Mouse (Mus musculus) limb, embryonic 14.5 days (tissue): ENCODE data around the gene Mad2l1bp. TPM values are rescaled to one million over a fixed set of nuclear protein-coding genes. Genes with fewer than 3 reads are reported as not detected.
A peak's percentile ranks its signal among the peaks of the same experiment; 100 is the strongest.

ENCODE experiments used
- ATAC-seq: fragments of 200-750 bp; cut with Nextera tagmentation; 2 replicates; pipeline ENCODE4 v1.8.0; 2017; ENCODE audit warnings: low read depth, moderate number of reproducible peaks, moderate TSS enrichment; ENCODE audit not compliant: low FRiP score
- DNase-seq: peaks from one replicate; pipeline ENCODE4 v3.0.0-alpha.2; 2015; ENCODE audit warnings: low spot score
- H3K27ac ChIP-seq: fragments of 300-500 bp; sonication (generic); replicated peaks from 2 replicates; pipeline ENCODE4 v1.5.1; 2014; ENCODE audit warnings: low read depth, mild to moderate bottlenecking, low read length, moderate library complexity, mixed read lengths
- H3K27me3 ChIP-seq: fragments of 300-500 bp; sonication (generic); 2 replicates; pipeline ENCODE4 v1.6.1; 2014; ENCODE audit warnings: low read length, mixed read lengths; ENCODE audit not compliant: control insufficient read depth, insufficient read depth
- H3K36me3 ChIP-seq: fragments of 300-500 bp; sonication (generic); 2 replicates; pipeline ENCODE4 v1.6.1; 2014; ENCODE audit warnings: mild to moderate bottlenecking, low read length, moderate library complexity, mixed read lengths; ENCODE audit not compliant: control insufficient read depth, insufficient read depth
- H3K4me1 ChIP-seq: fragments of 300-500 bp; sonication (generic); 2 replicates; pipeline ENCODE4 v1.6.1; 2014; ENCODE audit warnings: antibody characterized with exemption, low read length, mixed read lengths; ENCODE audit not compliant: control insufficient read depth, insufficient read depth
- H3K4me2 ChIP-seq: fragments of 300-500 bp; sonication (generic); replicated peaks from 2 replicates; pipeline ENCODE4 v1.6.1; 2014; ENCODE audit warnings: low read depth, mild to moderate bottlenecking, low read length, moderate library complexity; ENCODE audit not compliant: severe bottlenecking
- H3K4me3 ChIP-seq: fragments of 300-500 bp; sonication (generic); replicated peaks from 2 replicates; pipeline ENCODE4 v1.5.1; 2014; ENCODE audit warnings: low read length
- H3K9ac ChIP-seq: fragments of 300-500 bp; sonication (generic); 2 replicates; pipeline ENCODE4 v1.6.1; 2014; ENCODE audit warnings: mild to moderate bottlenecking, low read depth, low read length, moderate library complexity; ENCODE audit not compliant: severe bottlenecking
- H3K9me3 ChIP-seq: fragments of 300-500 bp; sonication (generic); 2 replicates; pipeline ENCODE4 v1.6.1; 2016; ENCODE audit warnings: low read length; ENCODE audit not compliant: control insufficient read depth
- POLR2A ChIP-seq: fragments of 200-500 bp; IDR thresholded peaks from 2 replicates; pipeline ENCODE4 v1.8.0; 2012; ENCODE audit warnings: inconsistent platforms, mild to moderate bottlenecking, moderate library complexity, borderline replicate concordance; ENCODE audit not compliant: insufficient read depth, insufficient read length; ENCODE audit errors: extremely low read depth
- WGBS: fragments of 180-500 bp; shearing (Covaris S2); extraction: QIAGEN DNeasy Blood & Tissue Kit; methylation state at CpG from one replicate; pipeline ENCODE4 v1.1.7; 2014; 5-methylcytosine and 5-hydroxymethylcytosine counted together
- polyA plus RNA-seq, 2 experiments: library from polyadenylated mRNA; depleted of rRNA in 1 of 2; stranded (reverse) in 1 of 2; unstranded in 1 of 2; fragments of >200 nt; fragmentation: Nextera tagmentation in 1 of 2; extraction: Ambion mirVana in 1 of 2; gene quantifications; 2 replicates each; pipeline versions ENCODE4 v1.2.1 to v1.2.3; 2012 to 2014

Mad2l1bp gene
- polyA plus RNA-seq, 2 experiments = 25.4 to 32.7 TPM

- DNase-seq = no peak
- Histone ChIP-seq H3K9ac (no peak overlapping the region), H3K27me3 (no peaks in the 10 kb centered on the region), H3K9me3 (no peaks in the 10 kb centered on the region), H3K4me2 (no peak overlapping the region), H3K36me3 (peaks cover 31% of the 10 kb centered on the region), H3K4me3 (no peak overlapping the region), H3K27ac (no peak overlapping the region), H3K4me1 (peaks cover 6% of the 10 kb centered on the region)
- 80% methylated on average over 3 of the region's 3 CpGs for WGBS
- ATAC-seq = no peak
- TF ChIP-seq POLR2A = no peak
These were observed 36.5 kb downstream of the Mad2l1bp start for GRCm38 (mm10) chr17:46116881-46117280.

- 41% methylated on average over 11 of the region's 11 CpGs for WGBS
- peaks cover 11% of the 10 kb centered on the region for H3K4me1 ChIP-seq
- ATAC-seq = no peak
These were observed 37.2 kb downstream of the Mad2l1bp start for GRCm38 (mm10) chr17:46116138-46116537.

GRCm38 (mm10) chr17:46115489-46115888 lies 37.9 kb downstream of the Mad2l1bp start:
- no peak overlapping the region for H3K4me2 ChIP-seq
- 37% methylated on average over 2 of the region's 2 CpGs for WGBS
- no peak overlapping the region for H3K4me3 ChIP-seq
- H3K27me3 ChIP-seq = no peaks in the 10 kb centered on the region
- peaks cover 30% of the 10 kb centered on the region for H3K36me3 ChIP-seq
- 0 out of 2 replicates have a peak overlapping the region, but pooled peaks have one; percentile 8 for H3K27ac ChIP-seq
- TF ChIP-seq POLR2A = no peak
- ATAC-seq = no peak
- peak overlapping the region; percentile 12; the same call in 1 of the 2 replicates for H3K9ac ChIP-seq
- no peak for DNase-seq
- peaks cover 11% of the 10 kb centered on the region for H3K4me1 ChIP-seq
- no peaks in the 10 kb centered on the region for H3K9me3 ChIP-seq

More at GRCm38 (mm10) chr17:46116138-46116537, 37.2 kb downstream of the Mad2l1bp start:
- Histone ChIP-seq H3K4me2 (no peak overlapping the region), H3K9ac (peak overlapping the region; percentile 12; the same call in 1 of the 2 replicates), H3K27ac (0 out of 2 replicates have a peak overlapping the region, but pooled peaks have one; percentile 8), H3K36me3 (peaks cover 31% of the 10 kb centered on the region), H3K9me3 (no peaks in the 10 kb centered on the region), H3K4me3 (no peak overlapping the region), H3K27me3 (no peaks in the 10 kb centered on the region)
- DNase-seq = no peak
- no peak for TF ChIP-seq POLR2A

- peak; percentile 91; the same call in 1 of the 2 replicates for TF ChIP-seq POLR2A
- ATAC-seq (peak; percentile 94), DNase-seq (peak; percentile 85)
- peak within 1 kb of the TSS; percentile 78 for H3K9ac ChIP-seq
- no peaks in the 10 kb centered on the region for H3K27me3 ChIP-seq
- peak within 1 kb of the TSS; percentile 83 for H3K4me2 ChIP-seq
- peak within 1 kb of the TSS; percentile 77 for H3K4me3 ChIP-seq
- H3K36me3 ChIP-seq = no peaks in the 10 kb centered on the region
- WGBS = 6% methylated on average over 32 of the region's 38 CpGs
- H3K4me1 ChIP-seq = peaks cover 8% of the 10 kb centered on the region; the same call in 1 of the 2 replicates
- H3K27ac ChIP-seq = peak within 1 kb of the TSS; percentile 59; the same call in 1 of the 2 replicates
- no peaks in the 10 kb centered on the region for H3K9me3 ChIP-seq
These were observed 42.7 kb downstream of the Mad2l1bp start, which contains the start of gene Mrps18a for GRCm38 (mm10) chr17:46110402-46111289. Gene Mrps18a (plus strand): TSS chr17:46110986.

GRCm38 (mm10) chr17:46108286-46108685 lies 45.1 kb downstream of the Mad2l1bp start:
- ATAC-seq (no peak), DNase-seq (no peak)
- H3K4me2 ChIP-seq = no peak overlapping the region
- WGBS = 85% methylated on average over 4 of the region's 4 CpGs
- H3K4me1 ChIP-seq = peaks cover 10% of the 10 kb centered on the region
- no peaks in the 10 kb centered on the region for H3K36me3 ChIP-seq
- no peak overlapping the region for H3K27ac ChIP-seq
- H3K4me3 ChIP-seq = no peak overlapping the region
- TF ChIP-seq POLR2A = no peak
- H3K9me3 ChIP-seq = no peaks in the 10 kb centered on the region
- H3K27me3 ChIP-seq = no peaks in the 10 kb centered on the region
- H3K9ac ChIP-seq = no peak overlapping the region
